Mouse (Mus musculus): ENCODE data around the gene Panx2. TPM values are rescaled to one million over a fixed set of nuclear protein-coding genes. Genes with fewer than 3 reads are reported as not detected.

Gene Panx2
- 2.0 and 2.1 TPM in 2 replicates for polyA plus RNA-seq (2016; fragmentation: Nextera tagmentation; extraction: Ambion mirVana)

GRCm38 (mm10) chr15:89059161-89059931 lies at the start of gene Panx2:
Gene Panx2, plus strand, starts transcription at chr15:89059734.
- H3K9me3 ChIP-seq (replicated peaks) = no peaks in the 10 kb centered on the region
- 0 out of 2 replicates have a peak, but pooled peaks cover 7% of the 10 kb centered on the region for H3K4me1 ChIP-seq
- 0 out of 2 replicates have a peak, but pooled peaks have one; percentile 33 for ATAC-seq (ENCODE audit: low FRiP score)
- WGBS = 2% methylated on average over 24 of the region's 57 CpGs
- peak within 1 kb of the TSS; percentile 58 for H3K27ac ChIP-seq
- no peaks in the 10 kb centered on the region for H3K36me3 ChIP-seq
- peak within 1 kb of the TSS; percentile 82 for H3K4me3 ChIP-seq
- H3K4me2 ChIP-seq (replicated peaks) = peak within 1 kb of the TSS; percentile 89
- H3K27me3 ChIP-seq = peaks cover 40% of the 10 kb centered on the region
- peak within 1 kb of the TSS; percentile 90 for H3K9ac ChIP-seq

GRCm38 (mm10) chr15:89016722-89017121 lies 42.8 kb upstream of the Panx2 start:
- ATAC-seq (ENCODE audit: low FRiP score) = no peak
- Histone ChIP-seq H3K4me1 (no peaks in the 10 kb centered on the region), H3K4me2 (replicated peaks) (no peak overlapping the region), H3K27ac (no peak overlapping the region), H3K27me3 (no peaks in the 10 kb centered on the region), H3K4me3 (no peak overlapping the region), H3K9me3 (replicated peaks) (no peaks in the 10 kb centered on the region), H3K9ac (no peak overlapping the region), H3K36me3 (no peaks in the 10 kb centered on the region)
- 87% methylated on average over 3 of the region's 3 CpGs for WGBS

- H3K9ac ChIP-seq = no peak overlapping the region
- ATAC-seq (ENCODE audit: low FRiP score) = no peak
- 87% methylated on average over 7 of the region's 7 CpGs for WGBS
These were observed 39.4 kb upstream of the Panx2 start for GRCm38 (mm10) chr15:89020085-89020484.

GRCm38 (mm10) chr15:89020492-89020891 lies 39.0 kb upstream of the Panx2 start:
- Histone ChIP-seq H3K4me3 (no peak overlapping the region), H3K4me2 (replicated peaks) (no peak overlapping the region), H3K27ac (no peak overlapping the region), H3K36me3 (no peaks in the 10 kb centered on the region), H3K9ac (no peak overlapping the region), H3K4me1 (no peaks in the 10 kb centered on the region), H3K9me3 (replicated peaks) (no peaks in the 10 kb centered on the region), H3K27me3 (no peaks in the 10 kb centered on the region)
- WGBS = 84% methylated on average over 7 of the region's 7 CpGs
- ATAC-seq (ENCODE audit: low FRiP score) = no peak

More at GRCm38 (mm10) chr15:89020085-89020484, 39.4 kb upstream of the Panx2 start:
- no peaks in the 10 kb centered on the region for H3K4me1 ChIP-seq
- H3K27me3 ChIP-seq = no peaks in the 10 kb centered on the region
- no peaks in the 10 kb centered on the region for H3K36me3 ChIP-seq
- no peak overlapping the region for H3K4me2 ChIP-seq (replicated peaks)
- no peak overlapping the region for H3K27ac ChIP-seq
- no peaks in the 10 kb centered on the region for H3K9me3 ChIP-seq (replicated peaks)
- no peak overlapping the region for H3K4me3 ChIP-seq

GRCm38 (mm10) chr15:89044381-89044780 lies 15.2 kb upstream of the Panx2 start:
- H3K4me2 ChIP-seq (replicated peaks) = no peak overlapping the region
- H3K9ac ChIP-seq = no peak overlapping the region
- ATAC-seq (ENCODE audit: low FRiP score) = no peak
- no peak overlapping the region for H3K27ac ChIP-seq
- H3K4me3 ChIP-seq = no peak overlapping the region
- H3K4me1 ChIP-seq = no peaks in the 10 kb centered on the region
- no peaks in the 10 kb centered on the region for H3K36me3 ChIP-seq
- H3K27me3 ChIP-seq = no peaks in the 10 kb centered on the region
- H3K9me3 ChIP-seq (replicated peaks) = 0 out of 2 replicates have a peak, but pooled peaks cover 5% of the 10 kb centered on the region
- WGBS = 78% methylated on average over 5 of the region's 5 CpGs

GRCm38 (mm10) chr15:89046356-89046755 lies 13.2 kb upstream of the Panx2 start:
- Histone ChIP-seq H3K9ac (no peak overlapping the region), H3K27me3 (no peaks in the 10 kb centered on the region), H3K27ac (no peak overlapping the region), H3K4me2 (replicated peaks) (no peak overlapping the region), H3K36me3 (no peaks in the 10 kb centered on the region), H3K9me3 (replicated peaks) (0 out of 2 replicates have a peak, but pooled peaks cover 5% of the 10 kb centered on the region), H3K4me3 (no peak overlapping the region), H3K4me1 (no peaks in the 10 kb centered on the region)
- ATAC-seq (ENCODE audit: low FRiP score) = no peak
- WGBS = 75% methylated on average over 4 of the region's 4 CpGs

- H3K27me3 ChIP-seq = peaks cover 21% of the 10 kb centered on the region
- 90% methylated on average over 7 of the region's 7 CpGs for WGBS
These were observed 4.9 kb upstream of the Panx2 start for GRCm38 (mm10) chr15:89054666-89055065.

GRCm38 (mm10) chr15:89058736-89059135 lies 798 bp upstream of the Panx2 start:
- Histone ChIP-seq H3K27me3 (peaks cover 40% of the 10 kb centered on the region), H3K27ac (no peak overlapping the region), H3K4me1 (0 out of 2 replicates have a peak, but pooled peaks cover 7% of the 10 kb centered on the region), H3K9ac (no peak overlapping the region), H3K9me3 (replicated peaks) (no peaks in the 10 kb centered on the region), H3K4me3 (no peak overlapping the region; the same call in 1 of the 2 replicates), H3K36me3 (no peaks in the 10 kb centered on the region), H3K4me2 (replicated peaks) (peak overlapping the region; percentile 89)
- WGBS = 31% methylated on average over 6 of the region's 6 CpGs
- no peak for ATAC-seq (ENCODE audit: low FRiP score)

More at GRCm38 (mm10) chr15:89054666-89055065, 4.9 kb upstream of the Panx2 start:
- no peaks in the 10 kb centered on the region for H3K9me3 ChIP-seq (replicated peaks)
- H3K4me2 ChIP-seq (replicated peaks) = no peak overlapping the region
- H3K4me3 ChIP-seq = no peak overlapping the region
- H3K9ac ChIP-seq = no peak overlapping the region
- 0 out of 2 replicates have a peak, but pooled peaks cover 4% of the 10 kb centered on the region for H3K4me1 ChIP-seq
- ATAC-seq (ENCODE audit: low FRiP score) = no peak
- H3K36me3 ChIP-seq = no peaks in the 10 kb centered on the region
- H3K27ac ChIP-seq = no peak overlapping the region

GRCm38 (mm10) chr15:89060032-89060681 lies 623 bp downstream of the Panx2 start:
- Histone ChIP-seq H3K9me3 (replicated peaks) (no peaks in the 10 kb centered on the region), H3K4me2 (replicated peaks) (peak overlapping the region; percentile 89), H3K4me1 (0 out of 2 replicates have a peak, but pooled peaks cover 7% of the 10 kb centered on the region), H3K4me3 (peak overlapping the region; percentile 82), H3K27ac (peak overlapping the region; percentile 58; the same call in 1 of the 2 replicates), H3K27me3 (peaks cover 43% of the 10 kb centered on the region), H3K36me3 (no peaks in the 10 kb centered on the region), H3K9ac (peak overlapping the region; percentile 90)
- ATAC-seq (ENCODE audit: low FRiP score) = peak; percentile 64
- 1% methylated on average over 40 of the region's 48 CpGs for WGBS

- Histone ChIP-seq H3K9ac (peak overlapping the region; percentile 13; the same call in 1 of the 2 replicates), H3K4me1 (0 out of 2 replicates have a peak, but pooled peaks cover 7% of the 10 kb centered on the region), H3K36me3 (no peaks in the 10 kb centered on the region), H3K27ac (no peak overlapping the region), H3K4me2 (replicated peaks) (peak overlapping the region; percentile 89), H3K4me3 (peak overlapping the region; percentile 7; the same call in 1 of the 2 replicates), H3K9me3 (replicated peaks) (no peaks in the 10 kb centered on the region), H3K27me3 (peaks cover 49% of the 10 kb centered on the region)
- WGBS = 82% methylated on average over 12 of the region's 12 CpGs
- 0 out of 2 replicates have a peak, but pooled peaks have one; percentile 19 for ATAC-seq (ENCODE audit: low FRiP score)
These were observed 1.4 kb downstream of the Panx2 start for GRCm38 (mm10) chr15:89060811-89061460.

- no peaks in the 10 kb centered on the region for H3K36me3 ChIP-seq
- H3K9me3 ChIP-seq (replicated peaks) = no peaks in the 10 kb centered on the region
- no peak overlapping the region for H3K27ac ChIP-seq
- no peak for ATAC-seq (ENCODE audit: low FRiP score)
- WGBS = 92% methylated on average over 6 of the region's 6 CpGs
- no peak overlapping the region for H3K9ac ChIP-seq
- H3K4me1 ChIP-seq = 0 out of 2 replicates have a peak, but pooled peaks cover 7% of the 10 kb centered on the region
- peaks cover 59% of the 10 kb centered on the region for H3K27me3 ChIP-seq
- no peak overlapping the region for H3K4me3 ChIP-seq
- no peak overlapping the region for H3K4me2 ChIP-seq (replicated peaks)
These were observed 2.4 kb downstream of the Panx2 start for GRCm38 (mm10) chr15:89061761-89062517.
